Mouse (Mus musculus) heart, postnatal 0 days (tissue): ENCODE data around the gene Xkr8.

ENCODE experiments used
- CTCF ChIP-seq: IDR thresholded peaks from 2 replicates; pipeline ENCODE4 v1.5.1; 2016; ENCODE audit warnings: antibody characterized with exemption, control low read depth, low read depth
- EP300 ChIP-seq: IDR thresholded peaks from 2 replicates; pipeline ENCODE4 v1.6.1; 2016; ENCODE audit warnings: antibody characterized with exemption, low read depth

GRCm38 (mm10) chr4:132752992-132753391, 20.6 kb upstream of the Xkr8 start:
- no peak for TF ChIP-seq CTCF
- no peak for TF ChIP-seq EP300
